Mouse (Mus musculus) ES-Bruce4 (cell line): ENCODE measurements around the gene Plcb3.

Source experiments
- CTCF ChIP-seq: IDR thresholded peaks from one replicate; pipeline ENCODE4 v1.8.1; 2011; ENCODE audit warnings: low read depth, low read length
- EP300 ChIP-seq: IDR thresholded peaks from 2 replicates; pipeline ENCODE4 v1.6.1; 2011; ENCODE audit warnings: low read depth, low read length; ENCODE audit not compliant: insufficient read depth
- POLR2A ChIP-seq: IDR thresholded peaks from one replicate; pipeline ENCODE4 v1.8.1; 2011; ENCODE audit warnings: low read length; ENCODE audit not compliant: insufficient read depth

DNA sequence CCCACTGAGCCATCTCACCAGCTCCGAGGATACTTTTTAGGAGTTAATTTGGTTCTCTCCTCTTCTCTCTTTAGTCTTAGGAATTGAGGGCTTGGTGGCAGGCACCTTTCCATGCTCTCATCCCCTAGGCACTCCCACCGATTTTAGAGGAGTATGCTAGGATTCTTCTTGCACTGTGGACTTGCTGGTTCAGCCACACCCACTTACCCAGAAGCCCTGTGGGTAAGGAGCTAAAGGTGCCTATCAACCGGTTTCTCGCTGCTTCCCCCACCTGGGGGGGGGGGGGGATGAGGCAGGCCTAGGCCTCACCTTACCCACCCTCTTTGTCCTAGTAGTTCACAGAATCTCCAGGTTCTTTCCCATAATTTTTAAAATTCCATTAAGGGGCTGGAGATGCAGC, 28.5 kb downstream of the Plcb3 start:
- TF ChIP-seq EP300 = 0 out of 2 replicates have a peak, but pooled peaks have one; percentile 5
- TF ChIP-seq POLR2A = no peak
- no peak for TF ChIP-seq CTCF
